Mouse (Mus musculus) embryonic facial prominence, embryonic 14.5 days (tissue): ENCODE results near the gene Acad8. TPM values are rescaled to one million over a fixed set of nuclear protein-coding genes. Genes with fewer than 3 reads are reported as not detected.
A peak's percentile ranks its signal among the peaks of the same experiment; 100 is the strongest.

Experiments used
- ATAC-seq: fragments of 200-750 bp; cut with Nextera tagmentation; 2 replicates; pipeline ENCODE4 v1.8.0; 2017; ENCODE audit warnings: low read depth, moderate number of reproducible peaks, moderate TSS enrichment
- DNase-seq: peaks from one replicate; pipeline ENCODE4 v3.0.0-alpha.2; 2015; ENCODE audit warnings: low spot score
- H3K27ac ChIP-seq: fragments of 300-500 bp; sonication (generic); replicated peaks from 2 replicates; pipeline ENCODE4 v1.5.1; 2014; ENCODE audit warnings: low read depth, mild to moderate bottlenecking, low read length, moderate library complexity
- H3K27me3 ChIP-seq: fragments of 300-500 bp; sonication (generic); replicated peaks from 2 replicates; pipeline ENCODE4 v1.6.1; 2014; ENCODE audit warnings: low read length; ENCODE audit not compliant: control insufficient read depth, insufficient read depth
- H3K36me3 ChIP-seq: fragments of 300-500 bp; sonication (generic); 2 replicates; pipeline ENCODE4 v1.6.1; 2014; ENCODE audit warnings: low read length, mixed read lengths; ENCODE audit not compliant: control insufficient read depth, insufficient read depth
- H3K4me1 ChIP-seq: fragments of 300-500 bp; sonication (generic); 2 replicates; pipeline ENCODE4 v1.6.1; 2014; ENCODE audit warnings: antibody characterized with exemption, low read length; ENCODE audit not compliant: control insufficient read depth, insufficient read depth
- H3K4me2 ChIP-seq: fragments of 300-500 bp; sonication (generic); 2 replicates; pipeline ENCODE4 v1.6.1; 2014; ENCODE audit warnings: low read depth, mild to moderate bottlenecking, low read length, moderate library complexity, mixed read lengths
- H3K4me3 ChIP-seq: fragments of 300-500 bp; sonication (generic); 2 replicates; pipeline ENCODE4 v1.5.1; 2014; ENCODE audit warnings: low read depth, mild to moderate bottlenecking, low read length
- H3K9ac ChIP-seq: fragments of 300-500 bp; sonication (generic); 2 replicates; pipeline ENCODE4 v1.6.1; 2014; ENCODE audit warnings: low read depth, mild to moderate bottlenecking, low read length, moderate library complexity, mixed read lengths
- H3K9me3 ChIP-seq: fragments of 300-500 bp; sonication (generic); 2 replicates; pipeline ENCODE4 v1.6.1; 2016; ENCODE audit warnings: low read length; ENCODE audit not compliant: control insufficient read depth
- WGBS: fragments of 180-500 bp; shearing (Covaris S2); extraction: QIAGEN DNeasy Blood & Tissue Kit; methylation state at CpG from one replicate; pipeline ENCODE4 v1.1.7; 2014; 5-methylcytosine and 5-hydroxymethylcytosine counted together
- polyA plus RNA-seq: library from polyadenylated mRNA; unstranded; fragments of >200 nt; fragmentation: Nextera tagmentation; extraction: Ambion mirVana; gene quantifications from 2 replicates; pipeline ENCODE4 v1.2.1, GENCODE M21; 2014

Gene Acad8
- polyA plus RNA-seq, 1 experiment from 2014 or later = 44.7 TPM

GRCm38 (mm10) chr9:26993900-26994299 is 5.5 kb downstream of the Acad8 start:
- Histone ChIP-seq H3K9me3 (no peaks in the 10 kb centered on the region), H3K4me2 (no peak overlapping the region), H3K27me3 (no peaks in the 10 kb centered on the region), H3K4me3 (no peak overlapping the region), H3K27ac (no peak overlapping the region), H3K36me3 (peaks cover 37% of the 10 kb centered on the region), H3K9ac (no peak overlapping the region), H3K4me1 (peaks cover 6% of the 10 kb centered on the region; the same call in 1 of the 2 replicates)
- 62% methylated on average over 3 of the region's 3 CpGs for whole genome bisulfite sequencing
- DNase-seq (no peak), ATAC-seq (no peak)

DNA sequence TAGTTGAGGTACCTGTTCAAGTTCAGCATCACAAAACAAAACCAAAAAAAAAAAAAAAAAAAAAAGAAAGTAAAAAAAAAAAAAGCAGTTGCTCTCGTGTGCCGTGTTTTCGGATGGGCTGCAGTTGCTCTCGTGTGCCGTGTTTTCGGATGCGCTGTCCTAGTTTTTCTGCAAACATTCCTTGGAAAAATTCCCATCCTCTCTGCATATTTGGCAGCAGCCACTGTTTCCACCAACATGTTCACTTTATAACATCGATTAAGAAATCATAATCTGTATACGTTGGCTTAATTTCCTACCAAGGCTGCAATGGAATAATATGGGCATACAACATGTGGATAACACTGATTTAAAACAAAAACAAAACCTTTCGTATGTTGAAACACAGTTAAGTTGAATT is 6.2 kb downstream of the Acad8 start:
- WGBS = 88% methylated on average over 10 of the region's 10 CpGs
- H3K4me1 ChIP-seq = peaks cover 3% of the 10 kb centered on the region; the same call in 1 of the 2 replicates
- no peak overlapping the region for H3K4me2 ChIP-seq
- H3K9ac ChIP-seq = no peak overlapping the region
- peaks cover 45% of the 10 kb centered on the region for H3K36me3 ChIP-seq
- ATAC-seq (no peak), DNase-seq (no peak)
- no peaks in the 10 kb centered on the region for H3K9me3 ChIP-seq
- no peaks in the 10 kb centered on the region for H3K27me3 ChIP-seq
- no peak overlapping the region for H3K4me3 ChIP-seq
- H3K27ac ChIP-seq = no peak overlapping the region

DNA sequence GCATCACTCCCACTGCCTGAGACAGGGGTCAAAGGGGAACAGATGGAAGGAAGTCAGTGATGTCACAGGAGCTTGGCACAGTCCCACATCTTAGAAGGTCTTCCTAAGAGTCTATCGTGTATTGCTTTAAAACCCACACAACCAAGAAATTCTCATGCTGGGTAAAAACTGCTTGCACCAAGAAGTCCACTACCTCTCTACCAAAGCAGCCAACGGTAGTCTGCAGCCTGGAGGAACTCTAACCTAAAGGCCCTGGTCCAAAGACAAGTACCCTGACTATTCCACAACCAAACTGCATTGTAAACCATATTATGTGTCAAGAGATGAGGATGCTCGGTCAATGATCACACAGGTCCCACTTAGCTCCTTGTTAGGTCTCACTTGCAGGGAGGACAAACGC is 9.2 kb downstream of the Acad8 start:
- Histone ChIP-seq H3K4me1 (no peaks in the 10 kb centered on the region), H3K36me3 (peaks cover 65% of the 10 kb centered on the region), H3K9me3 (no peaks in the 10 kb centered on the region), H3K4me2 (no peak overlapping the region), H3K27me3 (no peaks in the 10 kb centered on the region), H3K4me3 (no peak overlapping the region), H3K9ac (no peak overlapping the region), H3K27ac (no peak overlapping the region)
- WGBS = 92% methylated on average over 4 of the region's 4 CpGs
- DNase-seq (no peak), ATAC-seq (no peak)

DNA sequence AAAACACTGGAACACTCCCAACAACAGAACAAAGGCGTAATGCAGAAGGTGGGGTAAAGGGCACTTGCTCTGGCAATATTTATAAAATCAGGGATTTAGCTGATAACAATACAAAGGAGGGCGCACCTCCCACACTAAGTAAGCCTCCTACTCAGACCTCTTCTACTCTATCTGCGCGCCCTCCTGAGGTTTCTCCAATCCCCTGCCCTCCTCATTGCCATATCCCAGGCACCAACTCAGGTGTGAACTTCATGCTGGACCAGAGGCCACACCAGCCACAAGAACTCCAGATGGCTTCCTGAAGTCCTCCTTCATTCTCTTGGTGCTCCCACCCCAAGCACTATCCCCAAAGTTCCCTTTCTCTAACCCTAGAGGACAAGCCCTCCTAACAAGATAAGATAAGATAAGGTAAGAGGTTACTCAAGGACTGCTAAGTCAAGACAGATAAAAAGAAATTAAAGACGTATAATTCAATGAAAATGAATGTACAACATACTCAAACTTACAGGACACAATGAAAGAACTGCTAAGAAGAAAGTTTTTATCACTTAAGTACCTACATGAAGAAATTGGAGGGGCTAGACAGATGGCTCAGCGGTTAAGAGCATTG is 13.6 kb downstream of the Acad8 start:
- Histone ChIP-seq H3K4me3 (no peak overlapping the region), H3K27ac (no peak overlapping the region), H3K4me1 (no peaks in the 10 kb centered on the region), H3K4me2 (no peak overlapping the region), H3K36me3 (peaks cover 67% of the 10 kb centered on the region), H3K27me3 (no peaks in the 10 kb centered on the region), H3K9me3 (no peaks in the 10 kb centered on the region), H3K9ac (no peak overlapping the region)
- no peak for ATAC-seq
- DNase-seq = no peak
- WGBS = 98% methylated on average over 6 of the region's 6 CpGs

DNA sequence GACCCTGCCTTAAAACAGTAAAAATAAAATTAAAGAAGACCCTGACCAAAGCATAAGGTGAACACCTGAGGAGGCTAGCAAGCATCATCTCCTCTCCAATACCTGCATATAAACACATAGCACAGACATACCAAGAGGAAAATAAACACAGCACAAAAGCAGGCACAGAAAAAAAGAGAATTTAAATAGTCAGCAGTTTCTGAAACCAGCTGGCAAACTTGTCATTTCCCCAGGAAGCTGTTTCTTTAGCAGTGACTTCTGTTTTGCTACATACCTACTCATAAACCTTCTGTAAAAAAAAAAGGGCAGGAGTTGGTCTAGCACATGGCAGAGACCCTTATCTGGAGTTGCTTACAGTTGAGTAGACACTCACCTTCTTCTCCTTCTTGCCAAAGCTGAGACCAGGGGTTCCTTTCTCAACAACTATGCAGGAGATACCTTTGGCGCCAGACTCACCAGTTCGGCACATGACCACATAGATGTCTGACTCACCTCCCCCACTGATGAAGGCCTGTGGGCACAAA is 14.2 kb downstream of the Acad8 start:
- DNase-seq = no peak
- Histone ChIP-seq H3K4me1 (no peaks in the 10 kb centered on the region), H3K9me3 (no peaks in the 10 kb centered on the region), H3K4me2 (no peak overlapping the region), H3K4me3 (no peak overlapping the region), H3K27ac (no peak overlapping the region), H3K27me3 (no peaks in the 10 kb centered on the region), H3K9ac (no peak overlapping the region), H3K36me3 (peaks cover 65% of the 10 kb centered on the region)
- ATAC-seq = no peak
- 89% methylated on average over 2 of the region's 2 CpGs for WGBS

- 92% methylated on average over 3 of the region's 3 CpGs for WGBS
- Histone ChIP-seq H3K9me3 (no peaks in the 10 kb centered on the region), H3K27ac (no peak overlapping the region), H3K4me2 (no peak overlapping the region), H3K9ac (no peak overlapping the region), H3K4me1 (no peaks in the 10 kb centered on the region), H3K27me3 (no peaks in the 10 kb centered on the region), H3K4me3 (no peak overlapping the region), H3K36me3 (peaks cover 61% of the 10 kb centered on the region)
- DNase-seq (no peak), ATAC-seq (no peak)
These were observed 20.6 kb downstream of the Acad8 start for GRCm38 (mm10) chr9:26978776-26979175.

GRCm38 (mm10) chr9:26977754-26978153 is 21.6 kb downstream of the Acad8 start:
- Histone ChIP-seq H3K36me3 (peaks cover 63% of the 10 kb centered on the region), H3K27ac (no peak overlapping the region), H3K4me2 (no peak overlapping the region), H3K4me1 (no peaks in the 10 kb centered on the region), H3K27me3 (no peaks in the 10 kb centered on the region), H3K4me3 (no peak overlapping the region), H3K9ac (no peak overlapping the region), H3K9me3 (no peaks in the 10 kb centered on the region)
- DNase-seq (no peak), ATAC-seq (no peak)
- WGBS = 91% methylated on average over 9 of the region's 9 CpGs

GRCm38 (mm10) chr9:26947790-26948189 is 51.6 kb downstream of the Acad8 start:
- Histone ChIP-seq H3K4me3 (no peak overlapping the region), H3K9ac (no peak overlapping the region), H3K27me3 (no peaks in the 10 kb centered on the region), H3K4me1 (no peaks in the 10 kb centered on the region), H3K9me3 (peaks cover 15% of the 10 kb centered on the region; the same call in 1 of the 2 replicates), H3K36me3 (no peaks in the 10 kb centered on the region), H3K4me2 (no peak overlapping the region), H3K27ac (no peak overlapping the region)
- DNase-seq (no peak), ATAC-seq (no peak)
- WGBS = 61% methylated on average over 2 of the region's 2 CpGs

DNA sequence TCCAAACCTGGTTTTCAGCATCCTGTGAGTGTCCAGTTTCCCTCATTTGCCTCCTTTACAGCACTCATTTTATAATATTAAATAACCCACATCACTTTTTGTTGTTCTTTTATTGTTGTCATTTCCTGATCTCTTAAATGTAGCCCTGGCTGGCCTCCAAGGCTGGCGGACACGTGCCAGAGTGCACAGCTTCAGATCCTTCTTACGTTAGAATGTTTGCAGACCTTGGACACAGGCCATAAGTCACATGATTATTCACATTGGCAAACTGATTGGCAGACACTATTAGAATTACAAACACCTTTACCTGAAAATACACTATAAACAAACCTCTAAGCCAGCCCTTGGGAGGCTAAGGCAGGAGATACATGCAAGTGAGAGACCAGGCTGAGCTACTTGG is 75.2 kb downstream of the Acad8 start:
- Histone ChIP-seq H3K4me2 (no peak overlapping the region), H3K4me1 (no peaks in the 10 kb centered on the region), H3K36me3 (no peaks in the 10 kb centered on the region), H3K9me3 (no peaks in the 10 kb centered on the region), H3K27ac (no peak overlapping the region), H3K4me3 (no peak overlapping the region), H3K27me3 (no peaks in the 10 kb centered on the region), H3K9ac (no peak overlapping the region)
- peak; percentile 17 for DNase-seq
- WGBS = 44% methylated on average over 3 of the region's 3 CpGs
- no peak; the same call in 1 of the 2 replicates for ATAC-seq
